Mouse (Mus musculus): ENCODE data around the gene Gripap1. TPM values are rescaled to one million over a fixed set of nuclear protein-coding genes. Genes with fewer than 3 reads are reported as not detected.
"Not testable (repeated sequence)": the region's sequence is repeated elsewhere in the genome, so short reads cannot be mapped to it uniquely, and the experiment has no call there.

Gene Gripap1
- 95.0 and 184 TPM in 2 replicates for polyA plus RNA-seq (2011; ENCODE audit: insufficient read depth, insufficient read length, low replicate concordance, missing spikeins)

GRCm38 (mm10) chrX:7789542-7790136 lies at the start of gene Gripap1:
Gene Gripap1 (plus strand): TSS chrX:7789765.
- Histone ChIP-seq H3K27ac (ENCODE audit: control insufficient read depth, insufficient read depth, low read depth, low read length, poor library complexity) (peak within 1 kb of the TSS; percentile 8), H3K4me1 (ENCODE audit: control insufficient read depth, insufficient read depth, low read length) (no peaks in the 10 kb centered on the region), H3K4me3 (replicated peaks; ENCODE audit: control insufficient read depth, low read depth, low read length) (peak within 1 kb of the TSS; percentile 74)
- WGBS = 9% methylated on average over 24 of the region's 24 CpGs
- TF ChIP-seq POLR2A (IDR thresholded peaks at IDR 0.05; ENCODE audit: borderline replicate concordance, control insufficient read depth, low read depth, low read length) (peak; percentile 56; the same call in 1 of the 2 replicates), CTCF (IDR thresholded peaks at IDR 0.05; ENCODE audit: control insufficient read depth, insufficient read depth, low read length) (no peak)

GRCm38 (mm10) chrX:7740082-7740819 lies 49.3 kb upstream of the Gripap1 start:
- no peaks in the 10 kb centered on the region for H3K4me1 ChIP-seq (ENCODE audit: control insufficient read depth, insufficient read depth, low read length)

GRCm38 (mm10) chrX:7741103-7741502 lies 48.5 kb upstream of the Gripap1 start:
- no peak overlapping the region for H3K4me3 ChIP-seq (replicated peaks; ENCODE audit: control insufficient read depth, low read depth, low read length)
- 67% methylated on average over 5 of the region's 5 CpGs for WGBS
- no peak overlapping the region for H3K27ac ChIP-seq (ENCODE audit: control insufficient read depth, insufficient read depth, low read depth, low read length, poor library complexity)
- no peak for TF ChIP-seq CTCF (IDR thresholded peaks at IDR 0.05; ENCODE audit: control insufficient read depth, insufficient read depth, low read length)
- no peak for TF ChIP-seq POLR2A (IDR thresholded peaks at IDR 0.05; ENCODE audit: borderline replicate concordance, control insufficient read depth, low read depth, low read length)
- no peaks in the 10 kb centered on the region for H3K4me1 ChIP-seq (ENCODE audit: control insufficient read depth, insufficient read depth, low read length)

More at GRCm38 (mm10) chrX:7740082-7740819, 49.3 kb upstream of the Gripap1 start:
- TF ChIP-seq POLR2A (IDR thresholded peaks at IDR 0.05; ENCODE audit: borderline replicate concordance, control insufficient read depth, low read depth, low read length) (no peak), CTCF (IDR thresholded peaks at IDR 0.05; ENCODE audit: control insufficient read depth, insufficient read depth, low read length) (no peak)
- no peak overlapping the region for H3K27ac ChIP-seq (ENCODE audit: control insufficient read depth, insufficient read depth, low read depth, low read length, poor library complexity)
- 72% methylated on average over 10 of the region's 10 CpGs for WGBS
- H3K4me3 ChIP-seq (replicated peaks; ENCODE audit: control insufficient read depth, low read depth, low read length) = no peak overlapping the region

DNA sequence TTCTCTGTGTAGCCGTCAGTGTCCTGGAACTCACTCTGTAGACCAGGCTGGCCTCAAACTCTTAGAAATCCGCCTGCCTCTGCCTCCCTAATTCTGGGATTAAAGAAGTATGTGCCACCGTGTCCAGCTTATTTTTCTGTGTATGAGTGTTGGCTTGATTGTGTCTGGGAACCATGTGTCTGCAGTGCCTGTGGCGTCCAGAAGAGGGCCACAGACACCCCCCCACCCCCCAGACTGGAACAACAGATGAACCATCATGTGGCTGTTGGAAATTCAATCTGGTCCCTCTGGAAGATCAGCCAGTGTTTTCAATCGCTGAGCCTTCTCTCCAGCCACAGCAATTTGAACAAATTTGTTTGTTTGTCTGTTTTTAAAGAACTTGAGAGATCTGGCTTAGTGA lies 46.1 kb upstream of the Gripap1 start:
- 57% methylated on average over 5 of the region's 5 CpGs for WGBS
- H3K27ac ChIP-seq (ENCODE audit: control insufficient read depth, insufficient read depth, low read depth, low read length, poor library complexity) = no peak overlapping the region
- no peaks in the 10 kb centered on the region for H3K4me1 ChIP-seq (ENCODE audit: control insufficient read depth, insufficient read depth, low read length)
- no peak overlapping the region for H3K4me3 ChIP-seq (replicated peaks; ENCODE audit: control insufficient read depth, low read depth, low read length)
- no peak for TF ChIP-seq POLR2A (IDR thresholded peaks at IDR 0.05; ENCODE audit: borderline replicate concordance, control insufficient read depth, low read depth, low read length)
- peak; percentile 28; the same call in 1 of the 2 replicates for TF ChIP-seq CTCF (IDR thresholded peaks at IDR 0.05; ENCODE audit: control insufficient read depth, insufficient read depth, low read length)

GRCm38 (mm10) chrX:7744940-7745339 lies 44.6 kb upstream of the Gripap1 start:
- no peaks in the 10 kb centered on the region for H3K4me1 ChIP-seq (ENCODE audit: control insufficient read depth, insufficient read depth, low read length)
- TF ChIP-seq CTCF (IDR thresholded peaks at IDR 0.05; ENCODE audit: control insufficient read depth, insufficient read depth, low read length) (no peak), POLR2A (IDR thresholded peaks at IDR 0.05; ENCODE audit: borderline replicate concordance, control insufficient read depth, low read depth, low read length) (no peak)
- H3K27ac ChIP-seq (ENCODE audit: control insufficient read depth, insufficient read depth, low read depth, low read length, poor library complexity) = no peak overlapping the region
- 58% methylated on average over 1 of the region's 1 CpGs for WGBS
- H3K4me3 ChIP-seq (replicated peaks; ENCODE audit: control insufficient read depth, low read depth, low read length) = no peak overlapping the region

DNA sequence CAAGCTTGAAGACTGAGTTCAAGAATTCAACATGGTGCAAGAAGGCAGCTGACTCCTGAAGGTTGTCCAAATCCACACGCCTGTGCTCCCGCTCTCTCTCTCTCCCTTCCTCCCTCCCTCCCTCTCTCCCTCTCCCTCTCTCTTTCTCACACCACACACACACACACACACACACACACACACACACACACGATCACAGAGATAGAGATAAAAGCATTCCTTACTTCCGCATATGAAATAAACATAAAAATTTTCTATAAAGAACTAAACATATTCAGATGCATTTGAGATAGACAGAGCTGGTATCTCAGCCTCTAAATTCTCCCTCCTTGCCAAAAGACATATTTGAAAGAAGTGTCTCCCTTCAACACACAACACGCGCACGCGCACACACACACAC lies 44.1 kb upstream of the Gripap1 start:
- 86% methylated on average over 8 of the region's 8 CpGs for WGBS
- Histone ChIP-seq H3K4me1 (ENCODE audit: control insufficient read depth, insufficient read depth, low read length) (no peaks in the 10 kb centered on the region), H3K27ac (ENCODE audit: control insufficient read depth, insufficient read depth, low read depth, low read length, poor library complexity) (no peak overlapping the region), H3K4me3 (replicated peaks; ENCODE audit: control insufficient read depth, low read depth, low read length) (no peak overlapping the region)
- TF ChIP-seq POLR2A (IDR thresholded peaks at IDR 0.05; ENCODE audit: borderline replicate concordance, control insufficient read depth, low read depth, low read length) (no peak), CTCF (IDR thresholded peaks at IDR 0.05; ENCODE audit: control insufficient read depth, insufficient read depth, low read length) (no peak)

GRCm38 (mm10) chrX:7750432-7751116 lies 39.0 kb upstream of the Gripap1 start, which contains the start of gene Ccdc120:
Gene Ccdc120 (minus strand): TSS chrX:7750905.
- 7% methylated on average over 50 of the region's 56 CpGs for WGBS

DNA sequence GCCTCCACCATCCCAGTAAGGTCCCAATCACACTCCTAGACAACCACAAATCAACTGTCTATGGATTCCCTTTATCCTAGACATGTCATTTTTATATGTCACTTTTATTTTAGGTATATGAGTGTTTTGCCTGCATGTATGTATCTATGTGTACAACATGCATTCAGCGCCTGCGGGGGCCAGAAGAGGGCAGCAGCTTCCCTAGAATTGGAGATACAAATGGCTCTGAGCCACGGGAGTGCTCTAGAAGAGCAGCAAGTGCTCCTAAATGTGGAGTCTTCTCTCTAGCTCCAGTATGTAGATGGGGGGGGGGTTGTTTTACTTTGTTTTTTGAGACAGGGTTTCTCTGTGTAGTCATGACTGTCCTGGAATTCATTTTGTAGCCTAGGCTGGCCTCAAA lies 35.9 kb upstream of the Gripap1 start:
- not testable (repeated sequence) for H3K4me1 ChIP-seq (ENCODE audit: control insufficient read depth, insufficient read depth, low read length); H3K27ac ChIP-seq (ENCODE audit: control insufficient read depth, insufficient read depth, low read depth, low read length, poor library complexity); H3K4me3 ChIP-seq (replicated peaks; ENCODE audit: control insufficient read depth, low read depth, low read length)
- WGBS = 11% methylated on average over 3 of the region's 3 CpGs

More at GRCm38 (mm10) chrX:7750432-7751116, 39.0 kb upstream of the Gripap1 start, which contains the start of gene Ccdc120:
- H3K4me3 ChIP-seq (replicated peaks; ENCODE audit: control insufficient read depth, low read depth, low read length) = peak within 1 kb of the TSS; percentile 11
- H3K27ac ChIP-seq (ENCODE audit: control insufficient read depth, insufficient read depth, low read depth, low read length, poor library complexity) = no peak within 1 kb of the TSS
- TF ChIP-seq POLR2A (IDR thresholded peaks at IDR 0.05; ENCODE audit: borderline replicate concordance, control insufficient read depth, low read depth, low read length) (no peak), CTCF (IDR thresholded peaks at IDR 0.05; ENCODE audit: control insufficient read depth, insufficient read depth, low read length) (no peak)
- H3K4me1 ChIP-seq (ENCODE audit: control insufficient read depth, insufficient read depth, low read length) = no peaks in the 10 kb centered on the region

All from bone marrow, adult 2 months (tissue).